Mouse (Mus musculus) hindbrain, postnatal 0 days (tissue): Measurements from ENCODE around the gene Srsf3. TPM values are rescaled to one million over a fixed set of nuclear protein-coding genes. Genes with fewer than 3 reads are reported as not detected.
"Not testable (repeated sequence)": the region's sequence is repeated elsewhere in the genome, so short reads cannot be mapped to it uniquely, and the experiment has no call there.

Source experiments
- ATAC-seq: fragments of 200-750 bp; cut with Nextera tagmentation; 2 replicates; pipeline ENCODE4 v1.8.0; 2017; ENCODE audit warnings: mild to moderate bottlenecking, moderate TSS enrichment, moderate library complexity
- DNase-seq: peaks from one replicate; pipeline ENCODE4 v3.0.0-alpha.2; 2015; ENCODE audit warnings: low spot score
- H3K27ac ChIP-seq: fragments of 300-500 bp; sonication (generic); 2 replicates; pipeline ENCODE4 v1.5.1; 2014; ENCODE audit warnings: mild to moderate bottlenecking
- H3K27me3 ChIP-seq: fragments of 300-500 bp; sonication (generic); 2 replicates; pipeline ENCODE4 v1.6.1; 2014; ENCODE audit warnings: low read length, mixed read lengths; ENCODE audit not compliant: insufficient read depth
- H3K36me3 ChIP-seq: fragments of 300-500 bp; sonication (generic); 2 replicates; pipeline ENCODE4 v1.6.1; 2014; ENCODE audit warnings: low read length, mixed read lengths; ENCODE audit not compliant: insufficient read depth
- H3K4me1 ChIP-seq: fragments of 300-500 bp; sonication (generic); 2 replicates; pipeline ENCODE4 v1.6.1; 2014; ENCODE audit warnings: antibody characterized with exemption, low read length, mixed read lengths; ENCODE audit not compliant: insufficient read depth
- H3K4me2 ChIP-seq: fragments of 300-500 bp; sonication (generic); 2 replicates; pipeline ENCODE4 v1.6.1; 2014; ENCODE audit warnings: low read depth, mild to moderate bottlenecking, low read length, moderate library complexity, mixed read lengths
- H3K4me3 ChIP-seq: fragments of 300-500 bp; sonication (generic); 2 replicates; pipeline ENCODE4 v1.5.1; 2014; ENCODE audit warnings: low read length
- H3K9ac ChIP-seq: fragments of 300-500 bp; sonication (generic); replicated peaks from 2 replicates; pipeline ENCODE4 v1.6.1; 2014; ENCODE audit warnings: mild to moderate bottlenecking, low read length, moderate library complexity, mixed read lengths
- H3K9me3 ChIP-seq: fragments of 300-500 bp; sonication (generic); 2 replicates; pipeline ENCODE4 v1.6.1; 2016; ENCODE audit warnings: low read length, mixed read lengths
- CTCF ChIP-seq: IDR thresholded peaks from 2 replicates; pipeline ENCODE4 v1.5.1; 2016; ENCODE audit warnings: antibody characterized with exemption, control low read depth, low read depth
- WGBS: fragments of 180-500 bp; shearing (Covaris S2); extraction: QIAGEN DNeasy Blood & Tissue Kit; methylation state at CpG from one replicate; pipeline ENCODE4 v1.1.7; 2014; 5-methylcytosine and 5-hydroxymethylcytosine counted together
- polyA plus RNA-seq: library from polyadenylated mRNA; unstranded; fragments of >200 nt; fragmentation: Nextera tagmentation; extraction: Ambion mirVana; gene quantifications from 2 replicates; pipeline ENCODE4 v1.2.1, GENCODE M21; 2015
- total RNA-seq: library from RNA; depleted of rRNA; stranded (reverse); fragments of >200 nt; gene quantifications from 2 replicates; pipeline ENCODE4 v1.2.3, GENCODE M21; 2014

Srsf3 gene
- total and polyA plus RNA-seq, 2 experiments from 2014 or later: 139 to 298 TPM

GRCm38 (mm10) chr17:29031771-29032273 is 606 bp upstream of the Srsf3 start:
- Histone ChIP-seq H3K36me3 (peaks cover 6% of the 10 kb centered on the region; the same call in 1 of the 2 replicates), H3K9me3 (no peaks in the 10 kb centered on the region), H3K27me3 (no peaks in the 10 kb centered on the region), H3K4me1 (peaks cover 12% of the 10 kb centered on the region; the same call in 1 of the 2 replicates), H3K4me2 (peak overlapping the region; percentile 73), H3K4me3 (peak overlapping the region; percentile 61), H3K9ac (peak overlapping the region; percentile 89), H3K27ac (peak overlapping the region; percentile 98)
- no peak for TF ChIP-seq CTCF
- ATAC-seq (no peak), DNase-seq (peak; percentile 49)
- under 1% methylated on average over 26 of the region's 26 CpGs for WGBS

- TF ChIP-seq CTCF: no peak
- DNase-seq (no peak), ATAC-seq (no peak)
- H3K4me2 ChIP-seq: peak overlapping the region; percentile 95
- no peaks in the 10 kb centered on the region for H3K9me3 ChIP-seq
- H3K4me1 ChIP-seq: peaks cover 12% of the 10 kb centered on the region; the same call in 1 of the 2 replicates
- H3K27me3 ChIP-seq: no peaks in the 10 kb centered on the region
- H3K27ac ChIP-seq: 0 out of 2 replicates have a peak overlapping the region, but pooled peaks have one; percentile 0
- 0% methylated on average over 6 of the region's 6 CpGs for WGBS
- peak overlapping the region; percentile 61 for H3K4me3 ChIP-seq
- H3K9ac ChIP-seq: peak overlapping the region; percentile 89
- peaks cover 16% of the 10 kb centered on the region for H3K36me3 ChIP-seq
Observed at GRCm38 (mm10) chr17:29033569-29034061, 1.2 kb downstream of the Srsf3 start.

DNA sequence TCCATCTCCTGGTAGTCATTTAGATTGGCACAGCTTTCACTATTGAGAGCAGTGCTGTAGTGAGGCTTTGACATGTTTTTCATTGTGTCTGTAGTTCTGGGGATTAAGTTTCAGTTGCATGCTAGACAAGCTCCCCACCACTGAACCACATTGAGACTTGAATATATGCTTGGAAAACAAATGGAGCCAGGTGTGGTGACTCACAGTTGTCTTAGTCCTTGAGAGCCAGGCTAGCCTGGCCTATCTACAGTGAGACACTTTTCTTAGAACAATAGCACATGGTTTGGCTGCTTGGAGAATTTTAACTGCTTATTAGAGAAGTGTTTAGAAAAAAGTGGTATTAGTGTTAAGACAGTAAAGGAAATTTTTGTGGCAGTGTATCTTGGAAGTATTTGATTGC is 1.8 kb downstream of the Srsf3 start:
- ATAC-seq (no peak), DNase-seq (no peak)
- Histone ChIP-seq H3K4me2 (peak overlapping the region; percentile 95), H3K27ac (no peak overlapping the region), H3K27me3 (no peaks in the 10 kb centered on the region), H3K36me3 (peaks cover 20% of the 10 kb centered on the region), H3K4me3 (peak overlapping the region; percentile 61), H3K9ac (peak overlapping the region; percentile 89), H3K4me1 (peaks cover 12% of the 10 kb centered on the region; the same call in 1 of the 2 replicates), H3K9me3 (no peaks in the 10 kb centered on the region)
- no peak for TF ChIP-seq CTCF

- peaks cover 33% of the 10 kb centered on the region for H3K36me3 ChIP-seq
- peaks cover 12% of the 10 kb centered on the region; the same call in 1 of the 2 replicates for H3K4me1 ChIP-seq
- peak overlapping the region; percentile 61 for H3K4me3 ChIP-seq
- H3K4me2 ChIP-seq: peak overlapping the region; percentile 95
- no peaks in the 10 kb centered on the region for H3K27me3 ChIP-seq
- H3K9ac ChIP-seq: no peak overlapping the region
- ATAC-seq (no peak), DNase-seq (no peak)
- no peak overlapping the region for H3K27ac ChIP-seq
- TF ChIP-seq CTCF: no peak
- H3K9me3 ChIP-seq: no peaks in the 10 kb centered on the region
Observed at GRCm38 (mm10) chr17:29035506-29035905, 3.1 kb downstream of the Srsf3 start.

- Histone ChIP-seq H3K27me3 (no peaks in the 10 kb centered on the region), H3K4me3 (no peak overlapping the region), H3K9ac (no peak overlapping the region), H3K4me2 (no peak overlapping the region), H3K27ac (no peak overlapping the region), H3K9me3 (no peaks in the 10 kb centered on the region), H3K4me1 (peaks cover 7% of the 10 kb centered on the region; the same call in 1 of the 2 replicates), H3K36me3 (peaks cover 51% of the 10 kb centered on the region)
- DNase-seq (no peak), ATAC-seq (no peak)
- TF ChIP-seq CTCF: no peak
- 64% methylated on average over 11 of the region's 11 CpGs for WGBS
Observed at GRCm38 (mm10) chr17:29039351-29039750, 6.9 kb downstream of the Srsf3 start.

DNA sequence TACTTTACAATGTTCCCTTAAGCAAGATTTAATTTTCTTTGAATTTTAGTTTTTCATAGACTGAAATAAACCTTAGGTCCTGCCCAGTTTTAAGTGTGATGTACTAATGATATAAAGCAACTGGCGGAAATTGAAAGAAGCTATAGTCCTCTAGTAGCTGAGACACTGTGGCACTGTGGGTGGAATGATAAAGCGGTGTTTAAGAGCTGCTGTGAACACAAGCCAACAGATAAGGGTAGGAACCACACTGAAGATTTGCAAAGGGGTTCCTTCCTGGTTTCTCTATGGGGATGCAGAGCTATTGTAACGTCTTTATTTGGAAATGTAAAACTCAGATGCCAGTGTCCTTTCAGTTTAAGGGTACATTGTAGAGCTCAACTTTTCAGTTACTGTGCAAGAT is 9.2 kb downstream of the Srsf3 start:
- not testable (repeated sequence) for H3K9me3 ChIP-seq, DNase-seq, ATAC-seq, H3K4me3 ChIP-seq, H3K9ac ChIP-seq, H3K4me2 ChIP-seq, H3K27ac ChIP-seq, H3K4me1 ChIP-seq, H3K27me3 ChIP-seq
- WGBS: 91% methylated on average over 3 of the region's 3 CpGs
- peaks cover 63% of the 10 kb centered on the region for H3K36me3 ChIP-seq

DNA sequence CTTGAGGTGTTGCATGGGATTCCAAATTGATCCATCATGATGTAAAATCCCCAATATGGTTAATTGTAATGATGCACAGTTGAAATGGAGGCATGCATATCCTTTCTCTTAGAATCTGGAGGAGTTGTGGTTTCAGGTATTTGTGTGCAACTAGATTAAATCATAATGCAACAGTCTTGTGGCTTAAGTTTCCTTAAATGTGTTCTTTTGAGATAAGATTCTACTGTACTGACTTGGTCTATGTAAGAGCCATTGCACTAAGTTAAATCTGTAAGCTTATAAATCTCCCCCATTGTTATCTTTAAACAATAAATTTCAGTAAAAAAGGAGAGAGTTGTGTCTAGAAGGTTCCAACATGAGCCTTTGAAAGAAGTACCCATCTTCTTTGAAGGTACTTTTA is 10.1 kb downstream of the Srsf3 start:
- Histone ChIP-seq H3K27ac (no peak overlapping the region), H3K9ac (no peak overlapping the region), H3K4me2 (no peak overlapping the region), H3K27me3 (no peaks in the 10 kb centered on the region), H3K4me1 (no peaks in the 10 kb centered on the region), H3K36me3 (peaks cover 57% of the 10 kb centered on the region), H3K9me3 (no peaks in the 10 kb centered on the region), H3K4me3 (no peak overlapping the region)
- ATAC-seq: no peak
- TF ChIP-seq CTCF: no peak
- DNase-seq: no peak
